Mouse (Mus musculus) spleen, adult 18-20 months (tissue): Measurements from ENCODE around the gene Epor.
A peak's percentile ranks its signal among the peaks of the same experiment; 100 is the strongest.

Experiments used
- DNase-seq, 2 experiments: peaks; one replicate each; pipeline ENCODE4 v3.0.0; 2022; ENCODE audit warnings: mixed read lengths in 2 of 2

Gene Epor

DNA sequence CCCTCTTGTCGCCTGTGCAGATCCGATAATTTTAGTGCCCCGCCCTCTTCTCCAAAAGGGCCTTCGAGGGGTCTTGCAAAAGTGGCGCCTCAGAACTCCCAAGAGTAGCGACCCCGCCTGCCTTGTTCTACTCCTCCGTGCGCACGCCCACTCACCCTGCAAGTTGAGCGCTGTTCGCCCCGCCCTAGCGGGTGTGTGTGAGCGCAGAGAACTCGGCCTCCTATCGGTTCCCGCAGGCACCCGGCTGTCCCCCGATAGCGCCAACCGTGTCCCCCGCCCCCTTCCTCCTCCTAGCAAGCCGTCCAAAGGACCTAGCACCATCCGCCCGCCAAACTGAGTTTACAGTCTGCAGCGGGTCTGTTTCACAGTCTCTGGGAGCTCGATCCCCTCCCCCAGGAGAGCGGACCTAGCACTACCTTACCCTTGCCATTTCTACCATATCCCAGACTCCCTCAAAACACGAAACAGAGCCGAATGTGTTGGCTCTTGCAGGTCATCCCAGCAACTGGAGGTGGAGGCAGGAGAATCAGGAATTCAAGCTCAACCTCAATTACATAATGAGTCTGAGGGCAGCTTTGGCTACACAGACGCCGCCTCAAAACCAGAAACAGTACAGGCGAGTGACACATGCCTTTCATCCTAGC lies 768 bp downstream of the Epor start:
- DNase-seq = peak; percentile 25 to 39

DNA sequence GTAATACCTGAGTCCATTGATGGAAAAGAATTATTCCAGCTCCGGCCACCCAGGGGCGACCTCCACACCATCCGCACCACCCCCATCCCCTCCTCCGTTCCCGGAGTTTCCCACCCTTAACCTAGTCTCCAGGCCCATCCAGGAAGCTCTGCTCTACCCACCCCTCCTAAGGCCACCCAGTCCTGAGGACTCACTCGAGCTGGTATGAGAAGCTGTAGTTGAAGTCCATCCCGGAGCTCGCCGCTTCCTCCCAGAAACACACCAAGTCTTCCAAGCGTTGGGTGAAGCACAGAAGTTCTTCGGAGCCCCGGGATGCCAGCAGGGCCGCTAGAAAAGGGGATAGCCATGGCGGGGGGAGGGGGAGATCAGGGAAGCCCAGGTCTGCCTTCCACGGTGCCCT lies 1.3 kb downstream of the Epor start:
- no peak for DNase-seq

GRCm38 (mm10) chr9:21961366-21961980 lies 1.8 kb downstream of the Epor start:
- DNase-seq = no peak

DNA sequence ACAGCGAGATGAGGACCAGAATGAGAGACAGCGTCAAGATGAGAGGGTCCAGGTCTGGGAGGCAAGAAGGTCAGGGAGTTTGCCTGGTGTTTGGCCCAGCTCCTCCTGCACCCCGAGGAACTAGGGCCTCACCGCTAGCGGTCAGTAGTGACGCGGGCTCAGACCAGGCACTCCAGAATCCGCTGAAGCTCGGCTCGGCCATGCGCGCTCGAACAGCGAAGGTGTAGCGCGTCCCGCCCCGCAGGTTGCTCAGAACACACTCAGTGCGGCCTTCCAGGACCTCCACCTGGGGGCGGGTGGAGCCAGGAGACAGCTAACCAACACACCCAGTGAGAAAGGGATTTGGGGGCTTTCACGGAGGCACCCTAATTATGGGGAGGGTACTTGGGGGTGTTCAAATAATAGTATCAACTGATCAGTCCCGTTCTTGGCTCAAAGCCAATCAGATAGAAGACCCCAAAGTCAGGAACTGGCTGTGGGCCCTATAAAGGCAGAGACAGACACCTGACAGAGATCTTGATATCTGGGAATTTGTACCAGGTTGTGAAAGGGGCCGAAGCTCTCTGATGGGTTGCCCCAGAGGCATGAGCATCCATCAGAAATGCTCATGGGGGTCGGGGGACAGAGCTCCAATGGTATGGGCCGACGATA lies 2.6 kb downstream of the Epor start:
- DNase-seq = no peak

- DNase-seq = no peak
Observed at GRCm38 (mm10) chr9:21960135-21960534, 3.2 kb downstream of the Epor start.

- DNase-seq = no peak
Observed at GRCm38 (mm10) chr9:21959244-21959643, 4.1 kb downstream of the Epor start.

DNA sequence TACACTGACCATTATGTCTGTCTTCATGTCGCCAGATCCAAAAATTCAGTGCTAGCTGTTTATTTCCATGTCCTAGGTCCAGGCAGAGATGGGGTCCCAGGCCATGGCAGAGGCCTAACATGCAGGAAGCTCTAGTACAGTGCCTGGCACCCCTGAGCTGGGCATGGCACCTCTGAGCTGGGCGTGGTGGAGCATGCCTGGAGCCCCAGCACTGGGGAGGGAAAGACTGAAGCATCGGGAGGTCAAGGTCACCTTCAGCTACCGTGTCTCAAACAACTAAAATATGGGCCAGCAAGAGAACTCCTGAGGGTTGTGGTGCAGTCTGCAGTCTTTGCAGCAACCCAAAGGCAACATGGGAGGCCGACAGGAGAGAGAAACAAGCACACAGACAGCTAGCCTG lies 4.9 kb downstream of the Epor start:
- no peak for DNase-seq

GRCm38 (mm10) chr9:21955570-21956281 lies 7.6 kb downstream of the Epor start, which contains the start of gene Swsap1:
Swsap1 (plus strand) TSS chr9:21955755.
- DNase-seq = peak; percentile 96 to 97

- DNase-seq = no peak
Observed at GRCm38 (mm10) chr9:21955225-21955569, 8.1 kb downstream of the Epor start.

DNA sequence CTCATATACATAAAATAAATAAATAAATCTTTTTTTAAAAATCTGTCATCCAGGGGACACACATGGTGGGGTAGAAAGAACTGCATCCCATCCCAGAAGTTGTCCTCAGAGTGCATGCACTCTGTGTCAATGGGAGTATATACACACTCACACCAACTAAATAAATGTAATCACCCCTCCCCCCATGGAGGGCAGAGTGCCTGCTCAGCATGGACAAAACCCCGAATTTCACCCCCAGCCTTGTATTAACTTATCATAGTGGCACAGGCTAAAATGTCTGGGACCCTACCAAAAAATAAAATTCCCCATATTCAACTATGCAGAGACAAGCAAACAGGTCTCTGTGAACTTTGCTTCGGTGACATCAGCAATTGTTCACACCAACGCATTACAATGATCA lies 8.7 kb downstream of the Epor start:
- no peak for DNase-seq

- no peak for DNase-seq
Observed at GRCm38 (mm10) chr9:21953600-21953999, 9.7 kb downstream of the Epor start.

GRCm38 (mm10) chr9:21951977-21952376 lies 11.3 kb downstream of the Epor start:
- DNase-seq = no peak

DNA sequence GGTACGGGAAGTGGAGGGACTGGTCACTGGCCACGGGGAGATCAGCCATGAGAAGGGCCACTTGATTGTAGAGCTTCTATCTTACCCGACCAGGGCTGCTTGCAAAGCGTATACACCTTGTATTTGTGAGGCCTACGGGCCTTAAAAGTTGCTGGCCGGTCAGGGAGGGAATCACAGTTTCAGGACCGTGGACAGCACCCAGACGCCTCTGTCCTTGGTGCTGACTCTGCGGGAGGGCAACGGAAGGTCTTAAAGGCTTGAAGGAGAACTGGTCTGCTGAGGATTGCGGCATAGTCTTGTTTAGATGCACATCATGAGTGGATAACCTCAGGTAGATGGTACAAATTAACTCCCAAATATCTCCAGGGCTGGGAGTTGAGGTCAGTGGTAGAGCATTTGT lies 13.0 kb downstream of the Epor start:
- DNase-seq = peak in 1 of 2 experiments; percentile 63

- no peak for DNase-seq
Observed at GRCm38 (mm10) chr9:21948790-21949189, 14.5 kb downstream of the Epor start.

DNA sequence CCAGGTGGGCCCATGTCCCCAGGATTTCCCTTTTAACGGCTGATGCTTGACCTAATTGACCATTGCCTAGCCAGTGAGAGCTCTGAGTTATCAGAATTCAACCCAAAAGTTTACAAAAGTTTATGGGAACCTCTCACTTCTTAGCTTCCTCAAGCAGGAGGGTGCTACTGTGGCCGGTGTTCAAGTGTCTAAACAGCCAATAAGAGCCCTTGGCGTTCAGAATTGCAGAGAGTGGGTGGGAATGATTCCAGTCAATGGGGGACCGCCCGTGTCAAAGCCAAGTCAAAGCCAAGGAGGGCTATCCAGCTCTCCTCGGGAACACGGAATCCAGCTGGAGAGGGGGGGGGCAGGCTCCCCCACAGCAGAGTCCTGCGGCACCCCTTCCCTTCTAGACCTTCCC lies 15.2 kb downstream of the Epor start:
- no peak for DNase-seq

GRCm38 (mm10) chr9:21947540-21948130 lies 15.7 kb downstream of the Epor start:
- no peak for DNase-seq

DNA sequence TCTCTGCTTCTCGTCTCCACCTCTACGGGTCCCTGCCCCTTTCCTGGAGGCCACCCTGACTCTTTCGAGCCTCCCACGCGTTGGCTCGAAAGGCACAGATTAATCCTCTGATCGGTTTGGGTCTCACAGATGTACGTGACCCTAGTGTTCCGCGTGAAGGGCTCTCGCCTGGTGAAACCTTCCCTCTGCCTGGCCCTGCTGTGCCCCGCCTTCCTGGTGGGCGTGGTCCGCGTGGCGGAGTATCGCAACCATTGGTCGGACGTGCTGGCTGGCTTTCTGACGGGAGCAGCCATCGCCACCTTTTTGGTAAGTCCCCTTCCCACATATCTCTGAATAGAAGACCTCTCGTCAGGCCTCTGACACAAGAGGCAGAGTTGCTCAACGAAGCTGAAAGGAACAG lies 19.0 kb downstream of the Epor start:
- DNase-seq = no peak

DNA sequence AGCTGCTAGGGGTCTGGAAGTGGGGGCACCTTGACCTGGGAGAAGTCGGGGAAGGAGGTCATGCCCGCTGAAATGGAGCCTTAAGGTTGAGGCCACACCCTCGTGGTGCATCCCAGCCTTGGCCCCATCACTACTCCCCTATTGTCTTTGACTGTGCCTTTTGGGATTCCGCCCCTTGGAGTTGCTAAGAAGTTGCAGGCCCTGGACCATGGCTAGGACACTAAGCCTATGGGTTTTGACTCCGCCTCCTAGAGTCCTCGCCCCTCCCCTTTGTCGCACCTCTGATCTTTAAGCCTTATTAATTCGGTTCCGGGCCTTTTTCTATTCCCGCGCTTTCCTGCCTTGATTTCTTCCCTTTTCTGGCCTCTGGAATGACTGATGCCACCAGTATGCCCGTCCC lies 19.7 kb downstream of the Epor start:
- DNase-seq = no peak

- DNase-seq = no peak
Observed at GRCm38 (mm10) chr9:21943046-21943445, 20.3 kb downstream of the Epor start.

- no peak for DNase-seq
Observed at GRCm38 (mm10) chr9:21938234-21938855, 25.0 kb downstream of the Epor start.

- DNase-seq = no peak
Observed at GRCm38 (mm10) chr9:21937711-21938175, 25.6 kb downstream of the Epor start.

GRCm38 (mm10) chr9:21936692-21937570 lies 26.4 kb downstream of the Epor start, which contains the start of gene Plppr2:
Plppr2 (plus strand) TSS chr9:21937033.
- peak; percentile 75 to 80 for DNase-seq
